Mouse (Mus musculus) gastrocnemius, adult 8-10 months (tissue): ENCODE results near the gene Gm5901. TPM values are rescaled to one million over a fixed set of nuclear protein-coding genes. Genes with fewer than 3 reads are reported as not detected.
A peak's percentile ranks its signal among the peaks of the same experiment; 100 is the strongest.

Experiments used
- DNase-seq, 2 experiments: peaks; one replicate each; pipeline ENCODE4 v3.0.0; 2022; ENCODE audit warnings: low spot score in 2 of 2
- total RNA-seq, 4 experiments: library from RNA; stranded (reverse); gene quantifications; 2 replicates each; pipeline ENCODE4 v1.2.4; 2022

Gm5901 gene
- total RNA-seq, 4 experiments from 2014 or later: not detected

DNA sequence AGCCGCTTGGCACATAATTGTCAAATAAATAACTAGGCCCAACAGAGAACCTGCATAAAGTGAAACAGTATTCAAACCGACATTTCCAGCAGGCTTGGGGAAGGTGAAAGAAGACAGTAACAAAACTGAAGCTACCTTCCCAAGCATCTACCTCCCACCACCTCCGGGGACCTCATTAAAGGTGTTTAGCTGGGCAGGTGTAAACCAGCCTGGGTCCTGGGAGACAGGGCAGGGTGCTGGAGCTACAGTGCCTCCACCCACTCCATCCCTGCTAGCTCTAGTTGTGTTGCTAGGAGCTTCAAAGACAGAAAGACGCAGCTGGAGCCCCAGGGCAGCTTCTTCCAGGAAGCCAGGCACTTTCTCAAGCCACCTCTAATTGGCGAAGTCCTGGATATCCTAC, 29.4 kb downstream of the Gm5901 start, which contains the start of gene Cnga4:
Gene Cnga4, plus strand, starts transcription at position 301 of the 400 bp plus-strand sequence.
- DNase-seq: no peak

GRCm38 (mm10) chr7:105406322-105406721, 31.5 kb downstream of the Gm5901 start:
- no peak for DNase-seq

- DNase-seq: peak; percentile 51 to 54
Observed at GRCm38 (mm10) chr7:105411874-105412632, 37.2 kb downstream of the Gm5901 start.

DNA sequence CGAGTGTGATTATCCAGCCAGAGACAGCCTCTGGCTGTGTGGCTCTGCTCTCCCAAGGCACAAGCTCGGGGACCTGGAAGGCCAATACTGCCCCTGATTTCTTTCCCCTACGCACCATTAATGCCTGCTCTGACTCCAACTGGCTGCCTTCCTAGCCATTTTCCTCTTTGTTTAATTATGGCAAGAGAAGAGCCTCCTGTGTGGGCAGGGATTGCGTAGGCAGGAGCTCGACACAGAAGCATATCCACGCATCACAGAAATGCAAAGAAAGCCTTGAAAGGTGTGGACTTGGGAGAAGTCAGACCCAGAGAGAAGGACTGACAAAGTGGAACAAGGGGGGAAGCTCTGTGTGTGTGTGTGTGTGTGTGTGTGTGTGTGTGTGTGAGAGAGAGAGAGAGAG, 39.5 kb downstream of the Gm5901 start:
- no peak for DNase-seq

DNA sequence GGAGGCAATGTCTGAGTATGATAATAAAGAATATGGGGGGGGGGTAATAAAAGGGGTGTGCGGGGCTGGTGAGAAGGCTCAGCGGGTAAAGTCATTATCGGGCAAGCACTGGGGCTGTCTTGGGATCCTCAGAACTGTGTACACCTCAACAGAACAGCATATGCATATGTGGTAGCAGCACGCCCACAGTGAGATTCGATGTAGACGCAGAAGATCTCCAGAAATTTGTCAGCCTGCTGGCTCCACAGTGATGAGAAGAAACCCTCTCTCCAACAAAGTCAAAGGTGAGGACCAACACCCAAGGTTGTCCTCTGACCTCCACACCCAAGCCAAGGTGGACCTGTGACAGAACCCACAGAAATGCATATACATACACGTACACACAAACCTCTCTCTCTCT, 41.7 kb downstream of the Gm5901 start:
- DNase-seq: no peak

- no peak for DNase-seq
Observed at GRCm38 (mm10) chr7:105418106-105418505, 43.3 kb downstream of the Gm5901 start.

- no peak for DNase-seq
Observed at GRCm38 (mm10) chr7:105420903-105421302, 46.1 kb downstream of the Gm5901 start.

DNA sequence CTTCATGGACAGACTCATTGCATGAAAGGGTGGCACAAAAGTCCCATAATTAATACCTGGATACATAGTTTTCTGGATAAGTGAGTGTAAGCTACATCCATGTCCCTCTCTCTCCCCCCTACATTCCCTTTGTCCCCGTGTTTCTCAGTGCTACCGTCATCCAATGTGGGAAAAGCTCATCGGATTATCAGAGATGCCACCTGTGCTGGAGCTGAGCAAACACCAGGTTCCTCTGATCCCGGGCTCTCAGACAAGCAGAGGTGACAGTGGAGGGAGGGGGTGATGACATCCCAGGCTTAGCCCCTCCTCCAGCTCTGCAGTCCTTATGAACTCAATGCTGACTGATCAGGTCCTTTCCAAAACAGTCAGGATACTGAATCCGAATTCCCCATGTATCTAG, 49.5 kb downstream of the Gm5901 start:
- no peak for DNase-seq

GRCm38 (mm10) chr7:105425424-105426043, 50.7 kb downstream of the Gm5901 start, which contains the start of gene Cckbr:
TSS of gene Cckbr (plus strand) at chr7:105425731.
- no peak for DNase-seq

GRCm38 (mm10) chr7:105426051-105426450, 51.2 kb downstream of the Gm5901 start:
- no peak for DNase-seq

Other genes with a start within 250 kb of the Gm5901 start
- not detected for gene Olfr683, start 228.0 kb upstream of the Gm5901 start, total RNA-seq
- gene Olfr684, start 211.4 kb upstream of the Gm5901 start, total RNA-seq: not detected
- not detected for gene Olfr685, start 189.0 kb upstream of the Gm5901 start, total RNA-seq
- not detected for gene Olfr686, start 167.6 kb upstream of the Gm5901 start, total RNA-seq
- gene Olfr688, start 86.9 kb upstream of the Gm5901 start, total RNA-seq: not detected
- gene Olfr689, start 63.9 kb upstream of the Gm5901 start, total RNA-seq: not detected
- not detected for gene Olfr690, start 40.9 kb upstream of the Gm5901 start, total RNA-seq
- gene Olfr691, start 32.8 kb upstream of the Gm5901 start, total RNA-seq: not detected
- gene Olfr692, start 6.8 kb upstream of the Gm5901 start, total RNA-seq: not detected
- gene Fam160a2, start 25.0 kb downstream of the Gm5901 start, total RNA-seq: 10 to 100 TPM; 10.6 to 14.2 (median 11.8) TPM
- not detected for gene Cnga4, start 29.5 kb downstream of the Gm5901 start, total RNA-seq
- not detected for gene Cckbr, start 50.7 kb downstream of the Gm5901 start, total RNA-seq
- 10 to 100 TPM in 1 of 4 experiments, 1 to 10 TPM in 3; 3.5 to 10.5 (median 6.7) TPM for gene Cavin3, start 107.3 kb downstream of the Gm5901 start, total RNA-seq
- gene Smpd1, start 179.3 kb downstream of the Gm5901 start, total RNA-seq: 10 to 100 TPM; 47.6 to 60.6 (median 56.7) TPM
- gene Apbb1, start 206.6 kb downstream of the Gm5901 start, total RNA-seq: 1 to 10 TPM; 4.7 to 8.0 (median 6.8) TPM
- gene Hpx, start 225.1 kb downstream of the Gm5901 start, total RNA-seq: under 1 TPM in 1 of 4 experiments, not detected in 3; 0.64 TPM